Mouse (Mus musculus) liver, adult 2 months (tissue): ENCODE data around the gene Zfp580.

Experiments
- CTCF ChIP-seq: fragments of 200-500 bp; IDR thresholded peaks from 2 replicates; pipeline ENCODE4 v1.5.1; 2011; ENCODE audit warnings: low read depth, low read length, control low read depth
- POLR2A ChIP-seq: fragments of 200-500 bp; IDR thresholded peaks from 2 replicates; pipeline ENCODE4 v1.6.1; 2011; ENCODE audit warnings: low read length, control low read depth; ENCODE audit not compliant: insufficient read depth; ENCODE audit errors: extremely low read depth

DNA sequence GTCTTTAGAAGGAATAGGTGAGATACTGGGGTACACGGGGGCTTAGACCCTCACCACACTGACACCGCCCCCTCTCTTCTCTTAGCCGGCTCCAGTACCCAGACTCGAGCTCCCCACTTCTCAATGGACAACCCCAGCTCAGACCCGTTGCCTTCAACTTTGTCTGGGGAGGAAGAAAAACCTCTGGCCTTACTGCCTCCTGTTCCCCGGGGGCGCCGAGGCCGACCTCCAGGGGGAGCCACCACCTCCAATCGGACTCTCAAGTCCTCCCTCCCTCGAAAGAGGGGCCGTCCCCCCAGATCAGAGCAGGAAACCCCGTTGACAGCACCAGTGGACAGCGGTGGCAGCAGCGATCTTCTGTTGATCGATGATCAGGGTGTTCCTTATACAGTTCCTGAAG is 34.0 kb upstream of the Zfp580 start:
- TF ChIP-seq CTCF: 0 out of 2 replicates have a peak, but pooled peaks have one; percentile 2
- no peak for TF ChIP-seq POLR2A
